Comparison of ENCODE assay signal across 23 mouse cellular contexts in genomic region chr3:82108951-82109350, GRCm38 (mm10). TPM values are rescaled to one million over a fixed set of nuclear protein-coding genes. Genes with fewer than 3 reads are reported as not detected.
DNase-seq lines count a peak whose midpoint lies in the region; ATAC-seq and TF ChIP-seq lines count a peak whose summit lies in the region.
"Had no signal": no experiment of that assay in that cellular context is flagged by ENCODE, and none has a peak within 500 bp of the region (broad histone marks: within the 10 kb centered on the region; RNA-seq: fewer than 3 reads in every experiment).

No protein-coding gene starts in this region.

- H3K9ac ChIP-seq in liver, adult 2 months (ENCODE audit: low read depth, low read length), result no peak overlapping the region
- no peak overlapping the region for H3K9ac ChIP-seq in liver, embryonic 12.5 days
- H3K9ac ChIP-seq: embryonic facial prominence, embryonic 12.5 days; forebrain, embryonic 12.5 days; hindbrain, embryonic 12.5 days had no signal

- H3K4me1 ChIP-seq in liver, adult 2 months (ENCODE audit: control insufficient read depth, insufficient read depth, low read length), result no peaks in the 10 kb centered on the region; the same call in 1 of the 2 replicates
- H3K4me1 ChIP-seq in liver, embryonic 12.5 days, result 0 out of 2 replicates have a peak, but pooled peaks cover 13% of the 10 kb centered on the region
- H3K4me1 ChIP-seq: embryonic facial prominence, embryonic 12.5 days; forebrain, embryonic 12.5 days; hindbrain, embryonic 12.5 days had no signal

- H3K4me2 ChIP-seq in liver, embryonic 12.5 days, result no peak overlapping the region
- H3K4me2 ChIP-seq: embryonic facial prominence, embryonic 12.5 days; forebrain, embryonic 12.5 days; hindbrain, embryonic 12.5 days had no signal

- no peaks in the 10 kb centered on the region for H3K36me3 ChIP-seq in liver, adult 2 months (ENCODE audit: control insufficient read depth, insufficient read depth, low read length)
- H3K36me3 ChIP-seq in liver, embryonic 12.5 days, result no peaks in the 10 kb centered on the region
- H3K36me3 ChIP-seq: embryonic facial prominence, embryonic 12.5 days; forebrain, embryonic 12.5 days; hindbrain, embryonic 12.5 days had no signal

- ATAC-seq in liver, embryonic 12.5 days, result no peak
- ATAC-seq: forebrain, embryonic 16.5 days; hindbrain, embryonic 16.5 days; inflammation-experienced regulatory T-cells, adult 6 months; Patski had no signal

- TF ChIP-seq CTCF in gastrocnemius, adult 2 months (IDR thresholded peaks at IDR 0.05), result no peak
- no peak for TF ChIP-seq CTCF in liver, adult 2 months (IDR thresholded peaks at IDR 0.05; ENCODE audit: low read depth, low read length)

- no peaks in the 10 kb centered on the region for H3K79me2 ChIP-seq in liver, adult 2 months (ENCODE audit: control insufficient read depth, insufficient read depth, low read length)

- H3K9me3 ChIP-seq in liver, embryonic 12.5 days (replicated peaks), result no peaks in the 10 kb centered on the region
- H3K9me3 ChIP-seq: embryonic facial prominence, embryonic 12.5 days; forebrain, embryonic 12.5 days; hindbrain, embryonic 12.5 days had no signal

- H3K27ac ChIP-seq in gastrocnemius, adult 2 months, result no peak overlapping the region
- no peak overlapping the region for H3K27ac ChIP-seq in liver, adult 2 months (replicated peaks; ENCODE audit: insufficient read depth, low read depth, low read length)
- H3K27ac ChIP-seq in liver, embryonic 12.5 days, result no peak overlapping the region
- H3K27ac ChIP-seq: embryonic facial prominence, embryonic 12.5 days; forebrain, embryonic 12.5 days; hindbrain, embryonic 12.5 days had no signal

- intact Hi-C loops in gastrocnemius, adult 2 months (cut with DNase I), result no loop called here

- TF ChIP-seq POLR2A in liver, adult 2 months (IDR thresholded peaks at IDR 0.05; ENCODE audit: extremely low read depth, insufficient read depth, low read length), result no peak

- H3K27me3 ChIP-seq in liver, adult 2 months (ENCODE audit: control insufficient read depth, insufficient read depth, low read length), result no peaks in the 10 kb centered on the region
- H3K27me3 ChIP-seq in liver, embryonic 12.5 days (replicated peaks), result no peaks in the 10 kb centered on the region
- H3K27me3 ChIP-seq: embryonic facial prominence, embryonic 12.5 days; forebrain, embryonic 12.5 days; hindbrain, embryonic 12.5 days had no signal

- no peak overlapping the region for H3K4me3 ChIP-seq in gastrocnemius, adult 2 months
- H3K4me3 ChIP-seq in liver, adult 2 months (ENCODE audit: insufficient read depth, low read depth, low read length), result no peak overlapping the region
- no peak overlapping the region for H3K4me3 ChIP-seq in liver, embryonic 12.5 days
- H3K4me3 ChIP-seq: embryonic facial prominence, embryonic 12.5 days; forebrain, embryonic 12.5 days; hindbrain, embryonic 12.5 days had no signal

- 87% methylated on average over 15 of the region's 15 CpGs for WGBS in liver, adult 2 months
- 80% methylated on average over 15 of the region's 15 CpGs for WGBS in liver, embryonic 12.5 days (ENCODE audit: insufficient replicate concordance)

- peak; percentile 19 for DNase-seq in gastrocnemius, adult 2 months
- no peak for DNase-seq in gastrocnemius, adult 18-20 months (ENCODE audit: low spot score)
- DNase-seq in liver, adult 2 months (ENCODE audit: extremely low read depth, low read depth, low spot score), result peak; percentile 11
- DNase-seq in right cerebral cortex, postnatal 14 days, result peak; percentile 7
- no peak for DNase-seq in right cerebral cortex, adult 2 months (ENCODE audit: low spot score in 2 of 2)
- no peak for DNase-seq in testis, postnatal 14 days (ENCODE audit: low spot score)
- DNase-seq: adrenal gland, adult 8-10 months; adrenal gland, postnatal 36 days; cerebellum, adult 11 months; cerebellum, adult 8-10 months; cerebellum, postnatal 25 days; gastrocnemius, postnatal 25 days; heart, postnatal 4 days had no signal

RNA-seq across cellular contexts. Expression of gene Gucy1b1, which starts 34.5 kb away (rescaled TPM):
- 1 to 10 TPM; 3.5 to 4.5 TPM for total RNA-seq in gastrocnemius, adult 2 months (2021)
- total RNA-seq in gastrocnemius, adult 18-20 months (2021), result 1 to 10 TPM; 2.7 to 3.3 TPM
- 6.7 and 7.3 TPM in 2 replicates for total RNA-seq in liver, adult 2 months (2014; rRNA removed)
- polyA plus RNA-seq in liver, adult 2 months (2012; rRNA removed), result 1.9 and 3.0 TPM in 2 replicates
- 14.1 and 14.7 TPM in 2 replicates for polyA plus RNA-seq in liver, embryonic 12.5 days (2016; fragmentation: Nextera tagmentation; extraction: Ambion mirVana)
- total RNA-seq: granulocyte monocyte progenitor cell, adult 5-6 weeks had no signal
- polyA plus RNA-seq: C2C12, Patski had no signal

RNA-seq across cellular contexts. Expression of gene Gucy1a1, which starts 36.6 kb away (rescaled TPM):
- 1 to 10 TPM; 6.2 to 6.3 TPM for total RNA-seq in gastrocnemius, adult 2 months (2021)
- 1 to 10 TPM; 5.1 to 5.5 TPM for total RNA-seq in gastrocnemius, adult 18-20 months (2021)
- total RNA-seq in liver, adult 2 months (2014; rRNA removed), result 4.6 and 5.9 TPM in 2 replicates
- polyA plus RNA-seq in liver, adult 2 months (2012; rRNA removed), result 1.4 and 2.7 TPM in 2 replicates
- polyA plus RNA-seq in liver, embryonic 12.5 days (2016; fragmentation: Nextera tagmentation; extraction: Ambion mirVana), result 9.8 TPM in 2 replicates
- total RNA-seq: granulocyte monocyte progenitor cell, adult 5-6 weeks had no signal
- polyA plus RNA-seq: C2C12, Patski had no signal

Comparison
In these comparisons a context has a peak if more than half of its experiments do, and no peak if none do; other contexts are left out.
1. DNase-seq: peak in gastrocnemius, adult 2 months (single experiment), liver, adult 2 months (single experiment) and right cerebral cortex, postnatal 14 days (single experiment); none in gastrocnemius, adult 18-20 months (single experiment), right cerebral cortex, adult 2 months (0 of 2) and testis, postnatal 14 days (single experiment).